Mouse (Mus musculus) liver, embryonic 15.5 days (tissue): ENCODE data around the gene Gm1043. TPM values are rescaled to one million over a fixed set of nuclear protein-coding genes. Genes with fewer than 3 reads are reported as not detected.

Source experiments
- ATAC-seq: fragments of 200-750 bp; cut with Nextera tagmentation; 2 replicates; pipeline ENCODE4 v1.8.0; 2017; ENCODE audit warnings: moderate number of reproducible peaks, mild to moderate bottlenecking, moderate library complexity; ENCODE audit not compliant: insufficient read depth
- H3K27ac ChIP-seq: fragments of 300-500 bp; sonication (generic); replicated peaks from 2 replicates; pipeline ENCODE4 v1.5.1; 2015; ENCODE audit warnings: mild to moderate bottlenecking, inconsistent platforms
- H3K27me3 ChIP-seq: fragments of 300-500 bp; sonication (generic); 2 replicates; pipeline ENCODE4 v1.6.1; 2015; ENCODE audit warnings: mild to moderate bottlenecking, inconsistent platforms
- H3K36me3 ChIP-seq: fragments of 300-500 bp; sonication (generic); replicated peaks from 2 replicates; pipeline ENCODE4 v1.6.1; 2015; ENCODE audit warnings: moderate library complexity, mild to moderate bottlenecking, inconsistent platforms
- H3K4me1 ChIP-seq: fragments of 300-500 bp; sonication (generic); replicated peaks from 2 replicates; pipeline ENCODE4 v1.6.1; 2015; ENCODE audit warnings: inconsistent platforms
- H3K4me2 ChIP-seq: fragments of 300-500 bp; sonication (generic); 2 replicates; pipeline ENCODE4 v1.6.1; 2015; ENCODE audit warnings: moderate library complexity, mild to moderate bottlenecking, inconsistent platforms
- H3K4me3 ChIP-seq: fragments of 300-500 bp; sonication (generic); replicated peaks from 2 replicates; pipeline ENCODE4 v1.5.1; 2015; ENCODE audit warnings: mild to moderate bottlenecking, inconsistent platforms
- H3K9ac ChIP-seq: fragments of 300-500 bp; sonication (generic); 2 replicates; pipeline ENCODE4 v1.6.1; 2015; ENCODE audit warnings: moderate library complexity, mild to moderate bottlenecking, inconsistent platforms
- H3K9me3 ChIP-seq: fragments of 300-500 bp; sonication (generic); replicated peaks from 2 replicates; pipeline ENCODE4 v1.6.1; 2016; ENCODE audit warnings: inconsistent platforms
- WGBS: fragments of 180-500 bp; shearing (Covaris S2); methylation state at CpG from one replicate; pipeline ENCODE4 v1.1.7; 2015; ENCODE audit warnings: mixed read lengths; ENCODE audit not compliant: insufficient replicate concordance; 5-methylcytosine and 5-hydroxymethylcytosine counted together
- polyA plus RNA-seq: library from polyadenylated mRNA; unstranded; fragments of >200 nt; fragmentation: Nextera tagmentation; extraction: Ambion mirVana; gene quantifications from 2 replicates; pipeline ENCODE4 v1.2.1, GENCODE M21; 2015

Gm1043 gene
- polyA plus RNA-seq, 1 experiment from 2014 or later = not detected

DNA sequence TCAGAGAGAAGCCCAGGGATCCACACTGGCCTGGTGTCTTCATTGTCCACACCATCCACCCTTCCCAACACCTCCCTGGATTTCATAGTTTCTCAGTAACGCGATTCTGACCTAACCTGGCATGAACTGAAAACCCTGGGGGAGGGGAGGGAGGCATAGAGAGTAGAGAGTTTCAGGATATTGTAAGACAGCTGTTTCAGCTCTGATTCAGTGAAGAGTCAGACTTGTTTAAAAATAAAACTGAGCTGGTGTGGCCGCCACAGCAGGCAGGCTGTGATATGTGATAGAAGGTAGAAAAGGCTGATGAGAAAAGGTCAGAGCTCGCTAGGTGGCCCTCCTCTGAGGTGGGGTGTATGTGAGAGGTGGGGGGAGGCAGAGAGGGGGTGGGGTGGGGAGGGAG lies 93.6 kb downstream of the Gm1043 start:
- no peak overlapping the region for H3K27ac ChIP-seq
- H3K4me1 ChIP-seq = no peaks in the 10 kb centered on the region
- 57% methylated on average over 4 of the region's 4 CpGs for WGBS
- no peaks in the 10 kb centered on the region for H3K9me3 ChIP-seq
- H3K4me3 ChIP-seq = no peak overlapping the region
- H3K27me3 ChIP-seq = no peaks in the 10 kb centered on the region
- no peaks in the 10 kb centered on the region for H3K36me3 ChIP-seq
- no peak overlapping the region for H3K9ac ChIP-seq
- ATAC-seq = no peak
- no peak overlapping the region for H3K4me2 ChIP-seq

DNA sequence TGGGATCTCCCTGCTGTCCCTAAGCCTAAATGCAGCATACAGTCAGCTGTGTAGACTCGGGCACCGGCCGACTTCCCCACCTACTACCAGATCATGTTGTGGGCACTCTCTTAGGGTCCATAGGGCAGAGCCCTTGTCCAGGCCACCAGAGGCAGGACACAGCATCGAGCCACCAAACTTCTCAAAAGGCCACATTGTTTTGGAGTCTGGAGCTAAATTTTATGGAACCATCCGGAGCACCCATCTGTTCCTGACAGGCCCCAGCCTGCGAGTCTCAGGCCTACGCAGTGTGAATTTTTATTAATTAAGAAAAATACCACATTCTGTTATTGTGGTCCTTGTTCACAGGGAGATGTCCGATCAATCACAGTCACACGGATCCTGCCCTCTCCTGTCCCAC lies 94.7 kb downstream of the Gm1043 start:
- Histone ChIP-seq H3K27me3 (no peaks in the 10 kb centered on the region), H3K4me2 (no peak overlapping the region), H3K27ac (no peak overlapping the region), H3K36me3 (no peaks in the 10 kb centered on the region), H3K9me3 (no peaks in the 10 kb centered on the region), H3K9ac (no peak overlapping the region), H3K4me1 (no peaks in the 10 kb centered on the region), H3K4me3 (no peak overlapping the region)
- no peak for ATAC-seq
- WGBS = 80% methylated on average over 9 of the region's 9 CpGs

DNA sequence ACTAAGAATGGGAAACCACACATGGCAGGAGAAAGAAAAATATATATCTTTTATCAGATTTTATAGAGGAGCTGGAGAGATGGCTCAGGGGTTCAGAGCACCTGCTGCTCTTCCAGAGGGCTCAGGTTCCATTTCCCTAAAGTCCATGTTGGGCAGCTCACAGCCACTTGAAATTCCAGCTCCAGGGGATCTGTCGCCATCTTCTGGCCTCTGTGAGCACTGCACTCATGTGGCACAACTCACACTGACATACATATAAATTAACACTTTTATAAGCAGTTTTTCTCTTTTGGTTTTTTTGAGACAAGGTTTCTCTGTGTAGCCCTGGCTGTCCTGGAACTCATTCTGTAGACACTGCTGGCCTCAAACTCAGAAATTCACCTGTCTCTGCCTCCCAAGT lies 95.5 kb downstream of the Gm1043 start:
- 55% methylated on average over 1 of the region's 1 CpGs for WGBS
- Histone ChIP-seq H3K9ac (no peak overlapping the region), H3K4me3 (no peak overlapping the region), H3K9me3 (no peaks in the 10 kb centered on the region), H3K27me3 (no peaks in the 10 kb centered on the region), H3K4me2 (no peak overlapping the region), H3K27ac (no peak overlapping the region), H3K4me1 (no peaks in the 10 kb centered on the region), H3K36me3 (no peaks in the 10 kb centered on the region)
- ATAC-seq = no peak

DNA sequence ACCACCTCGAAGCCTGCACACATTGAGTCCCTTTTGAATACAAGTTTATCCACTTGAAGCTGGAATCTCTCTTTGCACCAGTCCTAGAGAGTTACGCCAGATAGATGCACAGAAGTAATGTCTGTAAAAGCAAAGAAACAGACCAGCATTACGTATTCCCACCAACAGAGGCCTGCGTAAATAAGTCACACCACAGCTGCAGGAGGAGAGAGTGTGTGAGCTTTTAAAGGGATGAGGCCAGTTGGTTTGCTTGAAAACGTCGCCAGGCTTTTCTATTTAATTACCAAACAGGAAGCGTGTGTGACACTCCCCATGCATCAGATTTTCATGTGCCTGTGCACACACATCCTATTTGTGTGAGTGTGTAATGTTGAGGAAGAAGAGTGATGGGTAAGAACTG lies 99.4 kb downstream of the Gm1043 start:
- no peak for ATAC-seq
- Histone ChIP-seq H3K4me1 (no peaks in the 10 kb centered on the region), H3K9ac (no peak overlapping the region), H3K27me3 (no peaks in the 10 kb centered on the region), H3K4me3 (no peak overlapping the region), H3K9me3 (no peaks in the 10 kb centered on the region), H3K4me2 (no peak overlapping the region), H3K27ac (no peak overlapping the region), H3K36me3 (no peaks in the 10 kb centered on the region)
- WGBS = 47% methylated on average over 7 of the region's 7 CpGs

DNA sequence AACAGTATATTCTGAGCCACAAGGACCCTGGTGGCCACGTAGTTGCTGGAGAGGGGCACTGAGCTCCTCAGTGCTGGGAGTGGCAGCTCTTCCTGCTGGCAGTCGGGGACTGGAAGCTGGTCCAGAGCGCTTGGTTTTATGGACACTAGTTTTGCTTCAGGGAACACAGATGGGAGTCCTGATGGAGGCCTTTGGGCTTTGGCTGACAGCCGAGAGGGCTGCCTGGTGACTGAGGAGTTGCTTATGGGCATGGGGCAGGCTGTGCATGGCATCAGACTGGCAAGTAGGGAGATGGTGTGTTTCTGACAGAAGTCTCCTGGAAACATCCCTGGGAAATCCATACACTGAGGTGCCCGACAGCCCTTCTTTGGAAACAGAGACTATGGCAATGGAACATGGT lies 105.2 kb downstream of the Gm1043 start:
- no peak overlapping the region for H3K27ac ChIP-seq
- H3K36me3 ChIP-seq = no peaks in the 10 kb centered on the region
- no peak overlapping the region for H3K9ac ChIP-seq
- H3K4me2 ChIP-seq = no peak overlapping the region
- no peaks in the 10 kb centered on the region for H3K27me3 ChIP-seq
- no peaks in the 10 kb centered on the region for H3K9me3 ChIP-seq
- ATAC-seq = no peak
- no peak overlapping the region for H3K4me3 ChIP-seq
- no peaks in the 10 kb centered on the region for H3K4me1 ChIP-seq
- WGBS = 62% methylated on average over 5 of the region's 5 CpGs

DNA sequence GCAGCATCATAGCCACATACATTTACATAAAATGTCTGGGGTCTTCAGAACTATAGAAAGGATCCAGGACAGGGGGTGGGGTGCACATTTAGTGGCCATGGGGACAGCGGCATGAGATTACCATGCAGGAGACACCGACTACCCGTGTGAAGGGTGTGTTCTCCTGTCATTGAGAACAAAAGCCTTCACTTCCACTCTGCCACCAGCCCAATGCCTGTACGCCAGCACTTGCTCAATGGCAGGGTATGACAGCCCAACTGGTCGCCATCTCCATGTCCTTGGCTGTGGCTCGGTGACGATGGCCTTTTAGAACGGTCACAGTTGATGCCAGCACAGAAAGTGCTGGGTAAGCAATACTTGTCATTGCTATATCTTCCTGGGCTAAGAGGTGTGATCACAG lies 111.0 kb downstream of the Gm1043 start:
- Histone ChIP-seq H3K4me2 (no peak overlapping the region), H3K4me1 (no peaks in the 10 kb centered on the region), H3K36me3 (no peaks in the 10 kb centered on the region), H3K4me3 (no peak overlapping the region), H3K27me3 (no peaks in the 10 kb centered on the region), H3K27ac (no peak overlapping the region), H3K9me3 (no peaks in the 10 kb centered on the region), H3K9ac (no peak overlapping the region)
- ATAC-seq = no peak
- whole genome bisulfite sequencing = 55% methylated on average over 8 of the region's 8 CpGs

DNA sequence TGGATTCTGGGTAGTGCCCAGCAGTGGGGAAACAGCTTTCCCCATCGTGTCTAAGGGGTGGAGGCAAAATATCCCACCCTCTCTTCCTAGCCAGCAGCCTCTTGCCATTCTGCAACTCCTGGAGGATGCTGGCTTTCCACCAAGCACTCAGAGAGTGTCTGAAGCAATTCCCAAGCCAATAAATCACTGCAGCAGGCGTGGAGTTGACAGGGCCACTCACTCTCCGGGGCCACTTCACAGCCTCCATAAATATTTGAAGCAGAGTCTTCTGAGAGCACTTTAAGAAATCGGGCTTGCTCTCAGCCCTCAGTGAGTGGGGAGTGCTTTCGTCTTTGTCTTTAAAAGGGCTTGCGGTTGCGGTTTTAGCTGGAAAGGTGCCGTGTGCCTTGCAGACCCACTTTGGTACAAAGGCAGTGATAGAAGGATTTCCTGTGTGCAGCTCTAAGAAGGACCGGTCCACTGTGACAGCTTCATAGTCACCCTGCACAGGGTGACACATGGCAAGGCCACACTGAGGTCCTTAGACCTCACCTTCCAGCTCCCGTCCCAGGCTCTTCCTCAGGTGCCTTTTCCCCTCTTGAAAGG lies 111.6 kb downstream of the Gm1043 start:
- Histone ChIP-seq H3K4me2 (no peak overlapping the region), H3K9ac (no peak overlapping the region), H3K4me1 (no peaks in the 10 kb centered on the region), H3K4me3 (no peak overlapping the region), H3K27ac (no peak overlapping the region), H3K9me3 (no peaks in the 10 kb centered on the region), H3K36me3 (no peaks in the 10 kb centered on the region), H3K27me3 (no peaks in the 10 kb centered on the region)
- 39% methylated on average over 10 of the region's 10 CpGs for WGBS
- ATAC-seq = no peak

DNA sequence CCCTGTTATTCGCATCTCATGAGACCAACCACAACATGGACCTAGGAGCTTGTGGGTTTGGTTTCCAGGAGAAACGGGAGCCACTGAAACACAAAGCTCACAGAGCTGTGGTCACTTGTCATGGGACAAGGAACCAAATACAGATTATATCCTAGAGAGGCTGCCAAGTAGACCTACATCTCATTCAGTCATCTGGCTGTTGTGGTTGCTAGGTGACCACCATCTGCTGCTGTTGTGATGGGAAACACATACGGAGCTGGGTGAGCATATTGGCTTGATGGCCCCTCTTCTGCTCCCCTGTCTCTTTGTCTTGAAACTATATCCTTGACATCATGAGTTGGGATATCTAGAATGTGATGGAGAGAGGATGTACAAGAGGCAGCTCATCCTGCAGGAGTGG lies 112.3 kb downstream of the Gm1043 start:
- ATAC-seq = no peak
- H3K9ac ChIP-seq = no peak overlapping the region
- H3K4me2 ChIP-seq = no peak overlapping the region
- no peaks in the 10 kb centered on the region for H3K27me3 ChIP-seq
- H3K4me3 ChIP-seq = no peak overlapping the region
- WGBS = 45% methylated on average over 3 of the region's 3 CpGs
- no peaks in the 10 kb centered on the region for H3K9me3 ChIP-seq
- H3K27ac ChIP-seq = no peak overlapping the region
- no peaks in the 10 kb centered on the region for H3K36me3 ChIP-seq
- H3K4me1 ChIP-seq = no peaks in the 10 kb centered on the region

DNA sequence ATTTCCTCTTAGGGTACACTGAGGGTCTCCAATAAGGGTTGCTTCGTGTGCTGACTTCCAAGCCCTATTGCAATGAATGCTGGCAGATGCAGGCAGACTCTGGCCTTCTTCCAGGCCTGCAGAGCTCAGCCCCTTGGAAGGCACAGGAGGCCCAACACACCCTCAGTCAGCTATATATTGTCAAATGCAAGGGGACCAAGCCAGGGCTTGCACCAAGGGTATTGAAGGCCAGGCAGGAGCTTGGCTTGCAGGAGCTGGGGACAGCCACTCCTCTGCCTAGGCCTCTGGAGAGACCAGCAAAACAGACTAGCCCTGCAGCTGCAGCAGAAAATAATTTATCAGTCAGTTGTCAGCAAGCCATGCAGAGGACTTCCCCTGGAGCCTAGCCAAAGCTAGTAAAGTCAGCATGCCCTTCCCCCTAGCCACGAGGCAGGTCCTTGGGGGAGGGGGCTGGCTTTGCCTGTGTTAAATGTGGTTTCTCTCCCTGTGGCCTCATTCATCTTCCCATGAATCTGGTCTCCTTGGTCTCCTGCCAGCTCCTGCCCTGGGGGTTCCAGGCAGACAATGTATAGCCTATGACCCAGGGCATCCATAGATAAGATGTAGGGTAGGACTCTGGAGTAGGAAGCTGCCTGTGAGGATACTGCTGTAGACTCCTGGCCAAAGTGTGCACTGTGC lies 113.0 kb downstream of the Gm1043 start:
- no peaks in the 10 kb centered on the region for H3K9me3 ChIP-seq
- no peaks in the 10 kb centered on the region for H3K4me1 ChIP-seq
- ATAC-seq = no peak
- 33% methylated on average over 2 of the region's 2 CpGs for WGBS
- no peak overlapping the region for H3K27ac ChIP-seq
- no peaks in the 10 kb centered on the region for H3K27me3 ChIP-seq
- H3K4me3 ChIP-seq = no peak overlapping the region
- H3K4me2 ChIP-seq = no peak overlapping the region
- H3K9ac ChIP-seq = no peak overlapping the region
- H3K36me3 ChIP-seq = no peaks in the 10 kb centered on the region

DNA sequence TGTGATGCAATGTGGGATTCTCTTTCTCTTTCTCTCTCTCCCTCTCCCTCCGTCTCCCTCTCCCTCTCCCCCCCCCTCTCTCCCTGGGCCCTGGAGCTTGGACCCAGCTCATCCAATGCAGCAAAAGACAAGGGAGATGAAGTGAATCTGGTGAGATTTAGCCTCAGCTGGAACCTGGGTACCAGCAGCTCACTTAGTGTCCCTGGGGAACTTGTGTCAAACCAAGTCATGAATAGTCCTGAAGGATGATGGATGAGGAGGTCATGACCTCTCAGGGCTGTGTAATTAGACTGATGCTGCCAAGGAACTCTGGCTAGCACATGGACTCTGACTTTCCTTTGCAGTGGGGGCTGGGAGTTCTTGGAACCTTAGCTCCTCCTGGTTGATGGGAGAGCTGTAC lies 117.1 kb downstream of the Gm1043 start:
- Histone ChIP-seq H3K27me3 (no peaks in the 10 kb centered on the region), H3K9ac (no peak overlapping the region), H3K4me3 (no peak overlapping the region), H3K4me1 (no peaks in the 10 kb centered on the region), H3K9me3 (no peaks in the 10 kb centered on the region), H3K27ac (no peak overlapping the region), H3K36me3 (no peaks in the 10 kb centered on the region), H3K4me2 (no peak overlapping the region)
- WGBS = 33% methylated on average over 1 of the region's 1 CpGs
- no peak for ATAC-seq

DNA sequence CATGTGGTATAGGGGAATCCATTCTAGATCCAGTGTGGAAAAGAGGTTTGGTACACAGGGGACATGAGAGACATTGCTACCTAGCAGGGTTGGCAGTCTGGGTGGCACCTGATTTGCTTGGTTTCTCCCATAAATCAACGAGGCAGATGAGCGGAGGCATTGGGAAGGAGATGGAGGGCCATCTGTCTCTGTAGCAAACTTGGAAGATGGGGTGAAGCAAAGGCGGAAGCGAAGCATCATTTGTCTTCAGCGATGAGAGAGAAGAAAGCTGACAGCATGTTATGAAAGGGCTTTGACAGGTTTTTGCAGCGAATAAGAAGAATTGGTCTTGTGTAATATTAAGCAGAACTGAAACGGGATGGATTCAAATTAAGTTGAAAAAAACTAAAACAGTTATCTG lies 119.7 kb downstream of the Gm1043 start:
- 67% methylated on average over 7 of the region's 7 CpGs for WGBS
- H3K27ac ChIP-seq = no peak overlapping the region
- H3K27me3 ChIP-seq = no peaks in the 10 kb centered on the region
- no peak overlapping the region for H3K9ac ChIP-seq
- no peak for ATAC-seq
- H3K4me3 ChIP-seq = no peak overlapping the region
- no peak overlapping the region for H3K4me2 ChIP-seq
- H3K4me1 ChIP-seq = no peaks in the 10 kb centered on the region
- H3K9me3 ChIP-seq = no peaks in the 10 kb centered on the region
- H3K36me3 ChIP-seq = no peaks in the 10 kb centered on the region

DNA sequence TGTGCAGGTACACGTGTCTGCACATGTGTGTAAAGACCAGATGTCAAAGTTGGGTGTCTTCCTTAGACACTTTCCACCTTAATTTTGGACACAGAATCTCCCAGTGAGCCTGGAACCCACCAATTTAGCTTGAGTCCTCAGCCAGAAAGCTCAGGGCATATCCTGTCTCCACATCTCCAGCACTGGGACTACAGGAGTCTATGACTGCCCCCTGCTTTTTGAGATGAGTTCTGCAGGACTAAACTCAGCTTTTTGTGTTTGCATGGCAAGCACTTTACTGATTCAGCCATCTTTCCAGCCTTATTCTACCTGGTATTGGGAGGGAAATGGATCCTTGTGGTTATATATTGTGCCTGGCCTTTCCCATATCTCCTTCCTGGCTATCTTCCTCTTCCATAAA lies 120.2 kb downstream of the Gm1043 start:
- H3K4me2 ChIP-seq = no peak overlapping the region
- no peaks in the 10 kb centered on the region for H3K27me3 ChIP-seq
- H3K9ac ChIP-seq = no peak overlapping the region
- no peak overlapping the region for H3K4me3 ChIP-seq
- H3K27ac ChIP-seq = no peak overlapping the region
- no peaks in the 10 kb centered on the region for H3K36me3 ChIP-seq
- 39% methylated on average over 1 of the region's 1 CpGs for WGBS
- no peaks in the 10 kb centered on the region for H3K9me3 ChIP-seq
- H3K4me1 ChIP-seq = no peaks in the 10 kb centered on the region
- no peak for ATAC-seq
